Mouse (Mus musculus): Measurements from ENCODE around the gene Tifa. TPM values are rescaled to one million over a fixed set of nuclear protein-coding genes. Genes with fewer than 3 reads are reported as not detected.
A peak's percentile ranks its signal among the peaks of the same experiment; 100 is the strongest.

Gene Tifa
- total RNA-seq, 4 experiments from 2014 or later = 1.6 to 2.4 (median 2.1) TPM

DNA sequence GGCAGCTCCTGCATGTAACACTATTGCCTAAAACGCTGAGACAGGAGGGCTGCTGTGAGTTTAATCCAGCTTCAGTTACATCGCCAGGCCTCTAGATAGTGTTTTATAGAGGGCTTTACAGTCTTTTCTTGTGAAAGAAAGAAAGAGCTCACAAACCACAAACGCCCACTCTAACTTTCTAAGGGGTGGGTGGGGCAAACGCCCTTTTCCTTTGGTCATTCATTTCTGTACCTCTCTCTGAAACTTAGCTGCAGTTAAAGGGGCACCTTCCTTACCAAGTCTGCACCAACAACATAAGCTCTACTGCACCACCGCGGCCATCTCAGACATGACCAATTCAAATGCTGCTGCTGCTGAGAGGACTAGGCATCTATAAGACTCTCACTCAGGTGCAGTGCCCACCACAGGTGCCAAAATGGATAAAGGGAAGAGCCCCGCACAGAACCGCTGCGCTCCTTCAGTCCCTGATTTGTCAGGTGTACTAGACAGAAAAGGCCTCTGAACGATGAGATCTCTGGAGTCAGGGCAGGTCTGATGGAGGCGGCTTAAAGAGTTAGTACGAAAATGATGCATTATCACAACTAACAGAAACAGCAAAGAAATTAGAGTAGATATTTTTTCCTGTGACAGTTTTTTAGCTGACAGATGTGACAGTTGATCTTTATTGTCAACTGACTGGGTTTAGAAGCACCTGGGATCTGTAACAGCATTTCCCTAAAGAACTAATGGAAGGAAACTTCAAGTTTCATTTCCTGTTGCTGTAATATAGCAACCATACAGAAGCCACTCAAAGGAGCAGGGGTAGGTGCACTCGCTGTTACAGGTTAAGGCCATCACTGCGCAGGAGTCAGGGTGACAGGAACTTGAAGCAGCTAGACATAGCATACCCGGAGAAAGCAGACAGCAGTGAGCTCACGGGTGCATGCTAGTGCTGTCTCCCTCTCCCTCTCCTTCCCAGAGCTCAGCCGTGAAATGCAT lies 34.6 kb downstream of the Tifa start:
- DNase-seq (ENCODE audit: low spot score) = no peak

DNA sequence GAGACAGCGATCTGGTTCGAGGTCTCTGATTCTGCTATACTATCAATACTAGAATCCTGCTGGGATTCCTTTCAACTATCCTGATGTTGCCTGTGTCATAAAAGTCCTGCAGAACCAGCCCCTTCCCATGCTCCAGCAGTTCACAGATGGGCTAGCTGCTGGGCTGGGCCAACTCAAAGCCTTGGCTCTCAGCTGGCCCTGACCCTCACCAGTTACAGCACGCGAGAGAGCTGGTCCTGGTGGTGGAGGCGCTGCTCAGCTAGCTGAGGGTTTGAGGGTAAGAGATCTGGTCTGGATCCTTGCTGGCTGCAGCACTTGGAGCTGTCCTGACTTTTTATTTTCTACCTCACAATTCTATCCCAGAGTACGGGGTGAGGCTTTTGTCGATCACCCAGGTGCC lies 36.9 kb downstream of the Tifa start:
- DNase-seq (ENCODE audit: low spot score) = no peak

DNA sequence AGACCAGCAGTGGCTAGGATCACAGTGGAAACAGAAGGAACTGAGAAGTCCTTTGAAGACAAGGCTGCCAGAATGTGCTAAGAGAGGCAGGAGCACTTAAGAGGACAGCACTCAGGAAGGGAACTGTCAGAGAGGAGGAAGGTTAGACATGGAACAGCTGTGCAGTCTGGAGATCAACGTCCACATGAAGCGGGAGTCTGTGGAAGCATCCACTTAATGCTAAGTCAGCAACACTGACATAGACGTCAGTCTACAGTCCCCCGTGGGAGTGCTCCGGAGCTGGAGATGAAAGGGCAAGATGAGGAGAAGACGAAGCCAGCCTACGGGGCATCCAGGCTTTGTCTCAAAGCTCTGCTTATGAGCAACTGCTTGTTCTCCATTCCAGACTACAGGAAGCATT lies 37.5 kb downstream of the Tifa start:
- peak; percentile 28 for DNase-seq (ENCODE audit: low spot score)

DNA sequence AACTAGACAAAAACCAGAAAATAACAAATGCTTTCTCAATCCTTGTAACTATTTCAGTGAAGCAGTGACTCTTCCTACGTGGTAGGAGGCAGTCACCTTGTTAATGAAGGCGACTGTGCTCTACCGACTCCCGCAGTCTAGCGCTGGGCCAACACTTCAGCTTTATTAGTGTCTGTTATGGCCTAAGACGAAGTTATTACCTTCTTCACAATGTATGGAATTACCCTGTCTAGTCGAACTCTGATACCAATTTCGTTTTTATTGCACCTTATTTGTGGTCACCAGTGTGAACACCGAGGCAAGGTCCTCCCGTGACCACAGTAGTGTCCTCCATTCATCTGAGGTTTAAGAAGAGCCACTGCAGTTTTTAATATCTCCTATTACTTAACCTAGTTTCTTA lies 40.6 kb downstream of the Tifa start:
- no peak for DNase-seq (ENCODE audit: low spot score)

GRCm38 (mm10) chr3:127831079-127831478 lies 41.5 kb downstream of the Tifa start:
- no peak for DNase-seq (ENCODE audit: low spot score)

- DNase-seq (ENCODE audit: low spot score) = no peak
These were observed 44.4 kb downstream of the Tifa start for GRCm38 (mm10) chr3:127834040-127834439.

DNA sequence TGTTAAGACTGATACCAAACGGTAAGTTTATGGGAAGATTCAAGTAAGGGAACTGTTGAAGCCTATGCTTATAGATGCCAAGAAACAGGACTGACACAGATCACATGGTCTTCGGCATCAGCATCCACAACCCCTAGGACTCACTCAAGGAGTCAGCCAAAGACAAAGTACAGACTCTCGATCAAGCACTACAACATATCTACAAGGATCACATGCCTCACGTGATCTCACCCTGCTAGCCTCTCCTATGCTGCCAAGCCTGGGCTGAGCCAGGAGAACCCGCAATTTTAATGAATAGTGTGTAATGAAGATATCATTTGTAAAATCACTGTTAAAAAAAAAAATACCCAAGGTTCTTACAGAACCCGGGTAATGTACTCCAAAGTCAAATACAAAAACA lies 46.0 kb downstream of the Tifa start:
- DNase-seq (ENCODE audit: low spot score) = no peak

GRCm38 (mm10) chr3:127836798-127837153 lies 47.2 kb downstream of the Tifa start:
- no peak for DNase-seq (ENCODE audit: low spot score)

DNA sequence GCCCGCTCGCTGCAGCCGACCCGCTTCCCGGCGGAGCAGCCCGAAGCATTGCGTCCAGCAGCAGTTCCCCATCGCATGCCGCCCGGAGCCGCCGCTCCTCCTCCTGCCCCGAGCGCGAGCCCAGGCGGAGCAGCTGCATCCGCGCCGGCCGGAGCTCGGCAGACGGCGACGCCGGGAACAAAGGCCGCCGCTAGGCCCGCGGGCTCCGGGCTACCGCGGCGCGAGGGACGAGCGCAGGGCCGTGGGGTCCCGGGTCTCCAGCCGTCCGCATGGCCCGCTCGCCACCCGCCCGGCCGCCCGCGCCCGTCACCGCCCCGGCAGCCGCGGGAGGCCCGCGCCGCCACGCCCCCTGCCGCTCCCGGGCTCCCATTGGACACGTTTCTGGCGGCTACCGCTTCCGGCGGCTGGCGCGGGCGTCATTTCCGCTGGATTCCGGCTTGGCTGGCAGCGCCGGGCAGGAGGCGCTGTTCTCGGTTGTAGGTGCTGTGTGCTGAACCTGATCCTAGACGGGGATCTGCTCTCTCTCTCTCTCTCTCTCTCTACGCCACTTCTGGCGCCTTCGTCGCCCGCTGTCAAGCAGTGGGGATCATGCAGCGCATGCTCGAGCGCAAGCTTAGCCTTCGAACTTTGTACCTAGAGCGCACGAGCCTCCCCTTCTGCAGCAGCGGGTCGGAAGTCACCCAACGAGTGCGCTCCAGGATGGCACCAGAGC lies 47.7 kb downstream of the Tifa start, which contains the start of gene Ap1ar:
Gene Ap1ar (minus strand): TSS at position 370 of the 712 bp plus-strand sequence.
- DNase-seq (ENCODE audit: low spot score) = peak; percentile 95

DNA sequence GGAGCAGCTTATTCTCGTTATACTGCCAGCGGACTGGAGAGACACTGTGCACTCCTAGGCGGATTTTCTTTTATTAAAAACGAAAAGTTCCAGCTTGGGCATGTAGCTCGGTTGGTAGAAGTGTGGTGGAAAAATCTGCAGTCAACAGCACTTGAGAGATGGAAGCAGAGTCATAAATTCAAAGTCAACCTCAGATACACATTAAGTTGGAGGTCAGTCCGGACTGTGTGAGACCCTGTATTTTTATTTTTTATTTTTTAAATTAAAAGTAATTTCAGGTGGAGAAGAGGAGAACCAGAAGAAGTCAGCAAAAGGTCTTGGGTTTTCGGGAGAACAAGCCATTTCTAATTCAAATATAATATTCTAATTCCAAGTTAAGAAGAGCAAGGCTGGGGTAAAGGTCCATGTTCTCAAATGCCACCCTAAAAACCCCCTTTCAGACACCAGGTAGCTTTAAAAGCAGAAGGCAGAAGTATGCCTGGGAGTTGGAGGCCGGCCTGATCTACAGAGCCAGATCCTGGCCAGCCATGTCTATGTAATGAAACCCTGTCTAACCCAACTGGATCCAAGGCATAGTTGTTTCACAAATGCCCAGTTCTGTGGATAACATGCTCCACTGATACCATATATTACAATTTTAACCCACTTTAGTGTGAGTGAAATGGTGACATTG lies 48.5 kb downstream of the Tifa start:
- DNase-seq (ENCODE audit: low spot score) = no peak

DNA sequence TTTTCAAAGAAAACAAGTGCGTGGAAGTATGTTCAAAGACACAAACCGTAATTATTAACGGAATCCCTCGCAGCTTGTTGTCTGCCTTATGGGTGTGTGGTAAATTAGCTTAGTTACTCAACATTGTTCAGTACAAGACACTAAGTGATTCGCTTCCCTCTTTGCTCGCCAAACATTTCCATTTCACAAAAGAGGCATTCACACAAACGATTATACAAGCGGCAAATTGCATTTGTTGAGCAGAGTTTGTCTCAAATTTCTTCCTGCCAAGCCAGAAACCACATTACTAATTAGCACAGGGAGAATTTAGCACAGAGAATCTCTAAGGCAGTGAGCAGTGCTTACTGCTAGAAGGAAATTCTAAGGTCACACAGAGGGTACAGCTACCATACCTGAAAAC lies 52.3 kb downstream of the Tifa start:
- DNase-seq (ENCODE audit: low spot score) = no peak

DNA sequence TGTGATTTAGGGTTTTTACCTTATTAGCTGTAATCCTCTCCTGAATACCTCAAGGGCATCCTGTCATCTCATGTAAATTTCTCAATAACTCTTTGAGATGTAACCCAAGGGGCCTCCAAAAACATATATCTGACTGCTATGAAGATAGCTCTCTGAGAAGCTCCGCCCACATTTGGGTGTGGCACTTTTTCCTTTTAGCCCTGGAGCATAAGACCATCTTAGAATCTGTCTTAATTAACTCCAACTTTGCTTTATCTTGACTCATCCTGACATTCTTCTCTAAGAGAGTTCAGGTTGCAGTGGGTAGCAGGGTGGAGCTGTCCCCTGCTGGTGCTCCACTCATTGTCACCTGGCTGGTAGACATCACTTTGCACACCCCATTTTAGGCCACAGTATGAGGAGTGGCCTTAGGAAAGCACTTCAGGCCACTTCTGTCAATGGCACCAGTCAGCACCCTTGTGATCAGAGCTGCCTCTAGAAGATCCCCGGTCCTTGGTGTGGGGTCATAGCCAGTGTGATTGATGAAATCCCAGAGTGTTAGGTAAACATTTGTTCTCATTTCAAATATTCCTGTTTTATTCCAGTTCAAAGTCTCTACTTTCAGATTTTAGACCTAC lies 53.8 kb downstream of the Tifa start:
- DNase-seq (ENCODE audit: low spot score) = no peak

DNA sequence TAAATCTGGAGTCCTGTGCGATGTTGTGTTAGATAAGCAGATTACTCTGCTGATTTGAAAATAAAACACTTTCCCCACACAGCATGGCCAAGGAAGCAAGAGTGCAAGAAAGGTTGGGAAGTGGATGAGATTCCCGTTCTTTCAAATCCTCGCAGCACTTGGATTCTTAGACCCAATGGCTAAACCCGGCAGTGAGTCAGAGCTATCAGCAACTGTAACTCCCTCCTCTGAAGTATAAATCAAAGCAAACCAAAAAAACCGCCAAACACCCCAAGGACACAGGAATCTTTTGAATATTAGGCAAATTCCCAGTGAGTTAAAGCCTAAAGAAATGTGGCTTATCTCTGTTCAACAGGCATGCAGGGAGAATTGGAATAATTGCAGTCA lies 54.3 kb downstream of the Tifa start:
- no peak for DNase-seq (ENCODE audit: low spot score)

DNA sequence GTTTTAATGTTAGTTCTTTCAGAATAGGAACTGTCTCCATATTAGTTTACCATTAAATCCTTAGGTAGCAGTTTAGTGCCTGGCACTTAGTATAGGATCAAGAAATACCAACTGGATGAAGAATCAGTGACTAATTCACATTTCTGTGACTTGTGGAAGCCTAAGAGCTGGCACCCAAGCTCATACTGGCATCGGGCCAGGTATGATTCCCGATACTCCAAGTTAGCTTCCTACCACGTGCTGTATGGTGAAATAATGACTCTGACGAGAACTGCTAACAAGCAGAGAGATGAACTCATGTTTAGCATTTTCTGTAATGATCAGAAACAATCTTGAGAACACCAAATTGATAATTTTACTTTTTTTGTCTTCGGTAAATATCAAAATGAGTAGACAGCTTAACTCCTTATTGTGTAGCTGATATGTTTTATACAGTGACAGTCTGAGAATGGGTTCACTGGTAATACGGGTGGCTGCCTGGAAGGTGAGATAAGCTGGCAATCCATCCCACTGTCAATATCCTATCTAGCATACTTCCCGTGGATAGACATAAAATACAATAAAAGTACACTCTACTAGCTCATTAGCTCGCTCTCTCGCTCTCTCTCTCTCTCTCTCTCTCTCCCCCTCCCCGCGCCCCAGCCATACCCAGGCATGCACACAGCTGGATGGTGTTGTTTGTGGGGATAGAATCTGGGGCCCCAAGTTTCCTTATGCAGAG lies 58.6 kb downstream of the Tifa start:
- no peak for DNase-seq (ENCODE audit: low spot score)

DNA sequence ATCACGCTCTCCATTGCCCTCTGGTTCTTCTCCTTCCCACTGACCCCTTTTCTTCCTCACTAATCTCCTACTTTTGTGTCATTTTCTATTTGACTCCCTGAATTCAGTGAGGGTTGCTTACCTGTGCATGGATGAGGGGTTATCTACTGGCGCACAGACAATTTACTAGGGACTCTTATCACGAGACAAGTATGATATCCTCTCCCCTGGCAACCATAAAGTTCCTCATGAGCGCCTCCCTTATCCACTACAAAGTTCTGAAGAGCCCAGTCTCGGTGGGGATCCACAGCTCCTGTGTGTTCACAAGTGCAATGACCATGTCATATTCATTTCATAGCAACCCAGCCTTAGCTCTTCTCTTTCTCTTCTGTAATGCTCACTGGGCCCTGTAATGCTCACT lies 60.3 kb downstream of the Tifa start:
- DNase-seq (ENCODE audit: low spot score) = no peak

DNA sequence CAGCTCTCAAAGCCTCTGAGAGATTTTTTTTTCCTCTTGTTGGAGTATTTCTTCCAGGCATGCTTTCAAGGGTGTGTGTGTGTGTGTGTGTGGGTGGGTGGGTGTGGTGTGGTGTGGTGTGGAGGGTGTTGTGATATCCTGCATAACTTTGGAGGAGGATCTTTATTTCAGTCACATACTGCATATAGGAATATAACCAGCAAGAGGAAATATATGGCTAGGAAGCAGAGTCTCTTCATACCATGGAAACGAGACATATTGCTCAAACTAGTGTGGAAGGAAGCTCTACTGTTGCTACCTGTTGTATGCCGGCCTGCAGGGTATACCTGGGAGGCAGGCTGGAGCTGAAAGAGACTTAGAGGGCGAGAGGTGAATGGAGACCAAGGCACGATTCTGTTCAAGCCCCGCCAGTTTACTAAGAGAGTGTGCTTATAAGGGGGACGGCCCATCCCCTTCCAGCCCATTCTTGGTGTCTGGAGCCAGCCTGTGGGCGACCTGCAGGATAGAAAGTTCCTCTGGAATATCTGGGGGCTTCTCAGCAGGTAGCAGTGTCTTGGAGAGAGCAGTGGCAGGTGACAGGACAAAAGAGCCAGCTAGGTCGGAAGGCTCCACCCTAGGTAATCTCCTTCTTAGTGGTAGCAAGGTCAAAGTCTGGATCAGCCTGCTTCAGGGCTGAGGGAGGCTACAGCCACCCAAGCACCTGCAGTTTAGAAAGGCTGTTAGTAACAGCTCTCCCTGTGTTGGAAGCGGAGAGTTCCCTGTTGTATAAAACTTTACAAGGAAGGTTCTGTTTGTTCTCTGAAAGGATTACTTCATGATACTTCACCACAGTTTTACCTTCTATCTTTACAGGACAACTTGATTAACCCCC lies 61.4 kb downstream of the Tifa start:
- DNase-seq (ENCODE audit: low spot score) = no peak

DNA sequence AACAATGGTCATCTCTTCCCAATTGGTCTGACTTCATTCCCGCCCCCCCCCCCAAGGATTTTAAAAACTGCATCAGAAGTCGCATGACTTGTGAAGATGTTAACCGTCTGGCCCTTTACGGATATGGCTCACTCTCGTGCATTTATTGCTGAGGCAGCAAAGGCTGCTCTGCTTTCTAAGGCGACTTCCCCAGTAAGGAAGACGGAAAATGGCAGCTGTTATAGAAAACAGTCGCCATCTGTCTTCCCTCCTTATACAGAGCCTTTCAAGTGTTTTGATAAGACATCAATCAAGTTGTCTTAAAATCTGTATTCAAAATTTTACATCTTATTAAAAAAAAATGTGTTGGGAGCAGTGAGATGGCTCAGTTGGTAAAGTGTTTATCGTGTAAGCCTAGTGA lies 63.1 kb downstream of the Tifa start:
- DNase-seq (ENCODE audit: low spot score) = no peak

- DNase-seq (ENCODE audit: low spot score) = peak; percentile 68
These were observed 64.0 kb downstream of the Tifa start for GRCm38 (mm10) chr3:127853431-127854206.

GRCm38 (mm10) chr3:127861340-127861739 lies 71.7 kb downstream of the Tifa start:
- no peak for DNase-seq (ENCODE audit: low spot score)
